Mouse (Mus musculus) skeletal muscle tissue, adult 2 months (tissue): ENCODE results near the gene Ehf.

Experiments used
- DNase-seq: peaks from one replicate; pipeline ENCODE4 v3.0.0-alpha.2; 2012; ENCODE audit warnings: low read depth, low spot score

The Ehf gene

GRCm38 (mm10) chr2:103214861-103215260 lies 88.2 kb downstream of the Ehf start:
- DNase-seq = no peak

GRCm38 (mm10) chr2:103213547-103213946 lies 89.5 kb downstream of the Ehf start:
- DNase-seq = no peak
